Mouse (Mus musculus) left cerebral cortex, adult 11 months (tissue): ENCODE data around the gene Nxf1.

ENCODE experiments used
- DNase-seq: peaks from one replicate; pipeline ENCODE4 v3.0.0; 2022; ENCODE audit warnings: low spot score

Gene Nxf1

GRCm38 (mm10) chr19:8819596-8820423, 62.9 kb downstream of the Nxf1 start, which contains the start of gene Hnrnpul2:
Gene Hnrnpul2, plus strand, starts transcription at chr19:8820010.
- peak; percentile 97 for DNase-seq
